Mouse (Mus musculus) liver, postnatal 0 days (tissue): ENCODE results near the gene Rps6ka2. TPM values are rescaled to one million over a fixed set of nuclear protein-coding genes. Genes with fewer than 3 reads are reported as not detected.
A peak's percentile ranks its signal among the peaks of the same experiment; 100 is the strongest.

Experiments
- ATAC-seq: fragments of 200-750 bp; cut with Nextera tagmentation; 2 replicates; pipeline ENCODE4 v1.8.0; 2017; ENCODE audit warnings: mild to moderate bottlenecking, moderate library complexity
- DNase-seq: peaks from one replicate; pipeline ENCODE4 v3.0.0-alpha.2; 2016
- H3K27ac ChIP-seq: fragments of 300-500 bp; sonication (generic); 2 replicates; pipeline ENCODE4 v1.5.1; 2014; ENCODE audit warnings: antibody characterized with exemption, moderate library complexity, mild to moderate bottlenecking, low read depth
- H3K27me3 ChIP-seq: fragments of 300-500 bp; sonication (generic); 2 replicates; pipeline ENCODE4 v1.6.1; 2014; ENCODE audit warnings: low read length, control low read depth, mixed read lengths; ENCODE audit not compliant: insufficient read depth
- H3K36me3 ChIP-seq: fragments of 300-500 bp; sonication (generic); replicated peaks from 2 replicates; pipeline ENCODE4 v1.6.1; 2014; ENCODE audit warnings: mild to moderate bottlenecking, control low read depth, low read length, moderate library complexity, mixed read lengths; ENCODE audit not compliant: insufficient read depth
- H3K4me1 ChIP-seq: fragments of 300-500 bp; sonication (generic); 2 replicates; pipeline ENCODE4 v1.6.1; 2014; ENCODE audit warnings: antibody characterized with exemption, mild to moderate bottlenecking, control low read depth; ENCODE audit not compliant: insufficient read depth
- H3K4me2 ChIP-seq: fragments of 300-500 bp; sonication (generic); 2 replicates; pipeline ENCODE4 v1.6.1; 2014; ENCODE audit warnings: low read depth, mild to moderate bottlenecking, low read length, moderate library complexity, mixed read lengths
- H3K4me3 ChIP-seq: fragments of 300-500 bp; sonication (generic); 2 replicates; pipeline ENCODE4 v1.5.1; 2014; ENCODE audit warnings: low read depth, low read length
- H3K9ac ChIP-seq: fragments of 300-500 bp; sonication (generic); replicated peaks from 2 replicates; pipeline ENCODE4 v1.6.1; 2014; ENCODE audit warnings: mild to moderate bottlenecking, moderate library complexity
- H3K9me3 ChIP-seq: fragments of 300-500 bp; sonication (generic); 2 replicates; pipeline ENCODE4 v1.6.1; 2016; ENCODE audit warnings: mild to moderate bottlenecking, control low read depth, low read length, mixed read lengths
- CTCF ChIP-seq: sonication (generic); IDR thresholded peaks from 2 replicates; pipeline ENCODE4 v1.5.1; 2016; ENCODE audit warnings: antibody characterized with exemption, low read depth
- EP300 ChIP-seq: IDR thresholded peaks from 2 replicates; pipeline ENCODE4 v1.6.1; 2016; ENCODE audit warnings: antibody characterized with exemption, low read depth, mild to moderate bottlenecking
- WGBS: fragments of 180-500 bp; shearing (Covaris S2); extraction: QIAGEN DNeasy Blood & Tissue Kit; methylation state at CpG from one replicate; pipeline ENCODE4 v1.1.7; 2014; ENCODE audit not compliant: insufficient replicate concordance; 5-methylcytosine and 5-hydroxymethylcytosine counted together
- polyA plus RNA-seq: library from polyadenylated mRNA; unstranded; fragments of >200 nt; fragmentation: Nextera tagmentation; extraction: Ambion mirVana; gene quantifications from 2 replicates; pipeline ENCODE4 v1.2.1, GENCODE M21; 2015

Gene Rps6ka2
- polyA plus RNA-seq, 1 experiment from 2014 or later: 1.2 TPM

- H3K27ac ChIP-seq: no peak overlapping the region
- 74% methylated on average over 11 of the region's 11 CpGs for WGBS
- no peaks in the 10 kb centered on the region for H3K27me3 ChIP-seq
- TF ChIP-seq EP300 (no peak), CTCF (no peak)
- no peaks in the 10 kb centered on the region for H3K4me1 ChIP-seq
- no peaks in the 10 kb centered on the region for H3K9me3 ChIP-seq
- no peak for ATAC-seq
- H3K9ac ChIP-seq: no peak overlapping the region
- no peak overlapping the region for H3K4me2 ChIP-seq
- no peak overlapping the region for H3K4me3 ChIP-seq
- no peaks in the 10 kb centered on the region for H3K36me3 ChIP-seq
- DNase-seq: no peak
Observed at GRCm38 (mm10) chr17:7204771-7205406, 35.0 kb downstream of the Rps6ka2 start.

GRCm38 (mm10) chr17:7206434-7207145 is 36.7 kb downstream of the Rps6ka2 start:
- H3K4me3 ChIP-seq: no peak overlapping the region
- no peak overlapping the region for H3K27ac ChIP-seq
- H3K36me3 ChIP-seq: no peaks in the 10 kb centered on the region
- H3K27me3 ChIP-seq: no peaks in the 10 kb centered on the region
- H3K4me2 ChIP-seq: no peak overlapping the region
- no peak for TF ChIP-seq CTCF
- no peak for TF ChIP-seq EP300
- WGBS: 76% methylated on average over 6 of the region's 6 CpGs
- no peak for DNase-seq
- H3K9me3 ChIP-seq: no peaks in the 10 kb centered on the region
- H3K9ac ChIP-seq: no peak overlapping the region
- no peaks in the 10 kb centered on the region for H3K4me1 ChIP-seq
- ATAC-seq: peak; percentile 17; the same call in 1 of the 2 replicates

GRCm38 (mm10) chr17:7210648-7211047 is 40.7 kb downstream of the Rps6ka2 start:
- Histone ChIP-seq H3K4me2 (no peak overlapping the region), H3K9me3 (no peaks in the 10 kb centered on the region), H3K4me1 (no peaks in the 10 kb centered on the region), H3K27me3 (no peaks in the 10 kb centered on the region), H3K36me3 (no peaks in the 10 kb centered on the region), H3K9ac (no peak overlapping the region), H3K4me3 (no peak overlapping the region), H3K27ac (no peak overlapping the region)
- TF ChIP-seq CTCF: no peak
- TF ChIP-seq EP300: no peak
- WGBS: 71% methylated on average over 11 of the region's 11 CpGs
- DNase-seq: no peak
- ATAC-seq: no peak

GRCm38 (mm10) chr17:7211893-7212292 is 42.0 kb downstream of the Rps6ka2 start:
- H3K4me2 ChIP-seq: no peak overlapping the region
- ATAC-seq: no peak
- H3K9ac ChIP-seq: no peak overlapping the region
- no peaks in the 10 kb centered on the region for H3K36me3 ChIP-seq
- no peak overlapping the region for H3K4me3 ChIP-seq
- no peak for DNase-seq
- H3K9me3 ChIP-seq: no peaks in the 10 kb centered on the region
- no peak overlapping the region for H3K27ac ChIP-seq
- no peaks in the 10 kb centered on the region for H3K27me3 ChIP-seq
- TF ChIP-seq EP300 (no peak), CTCF (no peak)
- 73% methylated on average over 4 of the region's 4 CpGs for WGBS
- no peaks in the 10 kb centered on the region for H3K4me1 ChIP-seq

GRCm38 (mm10) chr17:7213214-7213613 is 43.3 kb downstream of the Rps6ka2 start:
- Histone ChIP-seq H3K4me1 (no peaks in the 10 kb centered on the region), H3K4me2 (no peak overlapping the region), H3K9ac (no peak overlapping the region), H3K27me3 (no peaks in the 10 kb centered on the region), H3K36me3 (no peaks in the 10 kb centered on the region), H3K9me3 (no peaks in the 10 kb centered on the region), H3K4me3 (no peak overlapping the region), H3K27ac (no peak overlapping the region)
- ATAC-seq (no peak), DNase-seq (no peak)
- TF ChIP-seq EP300: no peak
- TF ChIP-seq CTCF: no peak
- 36% methylated on average over 2 of the region's 2 CpGs for WGBS

GRCm38 (mm10) chr17:7214061-7214460 is 44.1 kb downstream of the Rps6ka2 start:
- Histone ChIP-seq H3K4me3 (no peak overlapping the region), H3K9ac (no peak overlapping the region), H3K4me1 (no peaks in the 10 kb centered on the region), H3K36me3 (no peaks in the 10 kb centered on the region), H3K4me2 (no peak overlapping the region), H3K27me3 (no peaks in the 10 kb centered on the region), H3K27ac (no peak overlapping the region), H3K9me3 (no peaks in the 10 kb centered on the region)
- WGBS: 80% methylated on average over 3 of the region's 3 CpGs
- TF ChIP-seq EP300 (no peak), CTCF (no peak)
- ATAC-seq: no peak
- DNase-seq: no peak
